Mouse (Mus musculus): ENCODE measurements at regions not wholly inside any gene's neighbourhood (a gene's known extent, or its start where the extent isn't known, plus 50 kb on each side); places are given as distances from the start of the nearest gene placed in this dataset.

DNA sequence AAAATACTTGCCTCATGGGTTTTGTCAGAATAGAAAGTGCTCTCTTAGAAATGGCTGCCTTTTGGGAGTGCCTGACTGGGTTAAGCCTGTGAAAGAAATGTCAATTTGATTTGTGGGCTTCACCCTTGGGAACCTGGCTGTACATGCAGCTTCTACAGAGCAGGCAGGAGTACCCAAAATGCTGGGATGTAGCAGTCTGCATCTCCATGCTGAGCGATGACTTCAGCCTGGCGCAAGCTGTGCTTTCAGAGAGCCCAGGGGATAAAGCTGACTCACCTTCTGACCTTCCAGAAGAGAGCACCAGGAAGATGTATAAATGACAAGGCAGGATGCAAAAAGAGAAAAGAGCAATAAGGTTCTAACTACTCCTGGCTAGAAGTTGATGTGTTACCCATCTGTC is 135.0 kb upstream of the Lrrn1 start:
- no peak overlapping the region for H3K27ac ChIP-seq (ENCODE audit: insufficient read depth, low read depth, low read length)
- no peak for DNase-seq
- no peaks in the 10 kb centered on the region for H3K4me1 ChIP-seq (ENCODE audit: control insufficient read depth, insufficient read depth, low read length)
- H3K36me3 ChIP-seq (ENCODE audit: control insufficient read depth, insufficient read depth, low read length) = no peaks in the 10 kb centered on the region
- no peaks in the 10 kb centered on the region for H3K27me3 ChIP-seq (replicated peaks; ENCODE audit: control insufficient read depth, insufficient read depth, low read length)
- TF ChIP-seq POLR2A (IDR thresholded peaks at IDR 0.05; ENCODE audit: low read depth, low read length) = no peak
- no peak overlapping the region for H3K4me3 ChIP-seq (ENCODE audit: insufficient read depth, low read depth, low read length)
- WGBS = 75% methylated on average over 2 of the region's 2 CpGs

DNA sequence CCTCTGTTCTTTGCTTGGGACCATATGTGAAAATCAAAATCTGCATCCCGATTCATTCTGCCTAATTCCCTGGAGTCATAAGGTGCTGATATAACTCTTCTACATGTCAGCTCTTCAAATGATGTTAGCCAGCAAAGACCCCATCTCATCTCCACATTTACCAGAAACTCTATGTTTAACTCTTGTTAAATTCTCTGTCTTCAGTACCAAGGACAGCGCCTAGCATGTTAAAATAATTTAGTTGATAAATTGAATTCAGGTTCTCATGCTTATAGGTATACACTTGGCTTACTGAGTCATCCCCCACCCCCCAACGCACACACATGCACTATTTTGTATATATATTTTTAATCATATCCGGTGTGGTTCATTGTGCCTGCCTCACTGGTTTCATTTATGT is 113.8 kb upstream of the Lrrn1 start:
- 74% methylated on average over 4 of the region's 4 CpGs for WGBS
- Histone ChIP-seq H3K4me1 (ENCODE audit: control insufficient read depth, insufficient read depth, low read length) (no peaks in the 10 kb centered on the region), H3K27me3 (replicated peaks; ENCODE audit: control insufficient read depth, insufficient read depth, low read length) (no peaks in the 10 kb centered on the region), H3K27ac (ENCODE audit: insufficient read depth, low read depth, low read length) (no peak overlapping the region), H3K36me3 (ENCODE audit: control insufficient read depth, insufficient read depth, low read length) (no peaks in the 10 kb centered on the region), H3K4me3 (ENCODE audit: insufficient read depth, low read depth, low read length) (no peak overlapping the region)
- DNase-seq = no peak
- TF ChIP-seq CTCF (conservative IDR thresholded peaks at IDR 0.05; ENCODE audit: insufficient read depth, insufficient read length, low read depth, low read length) (no peak), POLR2A (IDR thresholded peaks at IDR 0.05; ENCODE audit: low read depth, low read length) (no peak)

DNA sequence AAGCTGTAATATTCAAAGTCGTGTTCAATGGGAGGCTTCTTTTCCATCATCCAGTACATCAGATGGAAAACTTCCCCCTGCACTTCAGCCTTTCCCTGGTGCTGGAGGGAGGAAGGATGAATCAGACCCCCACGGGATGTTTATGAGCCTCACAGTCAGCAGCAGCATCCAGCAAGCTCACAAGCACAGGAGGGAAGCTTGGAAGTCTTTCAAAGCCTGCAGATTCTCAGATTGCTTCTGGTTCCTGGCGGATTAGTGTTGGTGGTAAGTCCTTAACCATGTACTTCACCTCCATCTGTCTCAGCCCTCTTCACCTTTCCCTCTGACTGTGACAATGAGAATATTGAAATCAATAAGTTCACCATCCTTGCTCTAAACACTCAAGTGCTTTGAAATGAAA is 107.5 kb upstream of the Lrrn1 start:
- Histone ChIP-seq H3K36me3 (ENCODE audit: control insufficient read depth, insufficient read depth, low read length) (no peaks in the 10 kb centered on the region), H3K4me1 (ENCODE audit: control insufficient read depth, insufficient read depth, low read length) (no peaks in the 10 kb centered on the region), H3K27me3 (replicated peaks; ENCODE audit: control insufficient read depth, insufficient read depth, low read length) (no peaks in the 10 kb centered on the region), H3K27ac (ENCODE audit: insufficient read depth, low read depth, low read length) (no peak overlapping the region), H3K4me3 (ENCODE audit: insufficient read depth, low read depth, low read length) (no peak overlapping the region)
- WGBS = 40% methylated on average over 3 of the region's 3 CpGs
- no peak for DNase-seq
- TF ChIP-seq CTCF (conservative IDR thresholded peaks at IDR 0.05; ENCODE audit: insufficient read depth, insufficient read length, low read depth, low read length) = no peak
- no peak for TF ChIP-seq POLR2A (IDR thresholded peaks at IDR 0.05; ENCODE audit: low read depth, low read length)

DNA sequence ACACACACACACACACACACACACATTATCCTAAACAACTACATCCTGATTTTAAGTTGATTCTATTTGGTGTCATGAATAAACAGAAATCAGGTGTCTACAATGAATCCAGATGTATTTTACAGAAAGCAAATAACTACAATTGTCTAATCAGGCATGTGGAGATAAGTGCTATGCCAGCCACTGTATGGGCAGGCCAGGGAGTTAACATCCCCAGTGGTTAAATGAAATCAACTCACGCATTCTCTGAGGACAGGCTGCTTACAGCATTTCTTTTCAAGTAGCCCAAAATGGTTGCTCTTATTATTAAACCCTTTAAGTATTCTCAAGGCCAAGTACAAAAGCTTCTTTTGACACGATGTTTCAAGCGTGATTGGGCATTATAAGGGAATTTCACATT is 103.0 kb upstream of the Lrrn1 start:
- Histone ChIP-seq H3K27ac (ENCODE audit: insufficient read depth, low read depth, low read length) (no peak overlapping the region), H3K36me3 (ENCODE audit: control insufficient read depth, insufficient read depth, low read length) (no peaks in the 10 kb centered on the region), H3K4me3 (ENCODE audit: insufficient read depth, low read depth, low read length) (no peak overlapping the region), H3K4me1 (ENCODE audit: control insufficient read depth, insufficient read depth, low read length) (no peaks in the 10 kb centered on the region), H3K27me3 (replicated peaks; ENCODE audit: control insufficient read depth, insufficient read depth, low read length) (no peaks in the 10 kb centered on the region)
- DNase-seq = no peak
- no peak for TF ChIP-seq POLR2A (IDR thresholded peaks at IDR 0.05; ENCODE audit: low read depth, low read length)
- TF ChIP-seq CTCF (conservative IDR thresholded peaks at IDR 0.05; ENCODE audit: insufficient read depth, insufficient read length, low read depth, low read length) = no peak
- WGBS = 83% methylated on average over 3 of the region's 3 CpGs

DNA sequence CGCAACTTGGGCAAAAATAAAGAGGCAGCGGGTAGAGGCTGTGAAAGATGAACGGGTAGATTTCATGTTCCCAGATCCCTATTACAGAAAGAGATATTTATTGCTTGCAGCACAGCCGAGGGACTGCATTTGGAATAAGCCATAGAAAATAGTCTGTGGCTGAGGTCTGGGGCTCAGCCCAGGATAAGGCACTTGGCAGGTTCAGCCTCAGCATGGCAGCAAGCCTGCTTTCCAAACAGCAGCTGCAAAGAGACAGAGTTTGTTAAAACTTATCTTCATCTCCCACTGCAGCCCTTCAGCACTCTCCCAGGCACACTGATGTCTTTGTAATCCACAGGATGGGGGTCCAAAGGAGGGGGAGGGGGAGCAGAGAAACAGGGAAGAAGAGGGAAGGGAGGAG is 98.5 kb upstream of the Lrrn1 start:
- Histone ChIP-seq H3K4me3 (ENCODE audit: insufficient read depth, low read depth, low read length) (no peak overlapping the region), H3K4me1 (ENCODE audit: control insufficient read depth, insufficient read depth, low read length) (no peaks in the 10 kb centered on the region), H3K27me3 (replicated peaks; ENCODE audit: control insufficient read depth, insufficient read depth, low read length) (no peaks in the 10 kb centered on the region), H3K27ac (ENCODE audit: insufficient read depth, low read depth, low read length) (no peak overlapping the region), H3K36me3 (ENCODE audit: control insufficient read depth, insufficient read depth, low read length) (no peaks in the 10 kb centered on the region)
- 71% methylated on average over 4 of the region's 4 CpGs for WGBS
- DNase-seq = no peak
- TF ChIP-seq POLR2A (IDR thresholded peaks at IDR 0.05; ENCODE audit: low read depth, low read length) = no peak
- no peak for TF ChIP-seq CTCF (conservative IDR thresholded peaks at IDR 0.05; ENCODE audit: insufficient read depth, insufficient read length, low read depth, low read length)

DNA sequence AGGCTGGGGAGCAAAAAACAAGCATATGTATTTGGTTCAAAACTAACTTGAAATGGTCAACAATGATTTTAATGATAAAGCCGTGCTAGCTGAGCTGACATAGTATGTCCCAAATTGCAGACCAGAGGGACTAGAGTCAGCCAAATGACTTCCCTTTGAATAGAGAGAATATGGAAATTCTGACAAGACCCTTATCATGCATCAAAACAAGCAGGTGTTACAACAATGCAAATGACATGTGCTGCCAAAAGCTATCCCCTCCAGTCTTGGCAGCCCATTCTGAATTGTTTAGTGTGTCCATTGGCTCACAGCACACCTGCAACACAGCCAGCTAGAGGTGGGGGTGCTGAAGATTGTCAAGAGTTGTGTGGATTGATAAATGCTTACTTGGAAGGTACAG is 87.5 kb upstream of the Lrrn1 start:
- no peak for DNase-seq
- 87% methylated on average over 1 of the region's 1 CpGs for WGBS

DNA sequence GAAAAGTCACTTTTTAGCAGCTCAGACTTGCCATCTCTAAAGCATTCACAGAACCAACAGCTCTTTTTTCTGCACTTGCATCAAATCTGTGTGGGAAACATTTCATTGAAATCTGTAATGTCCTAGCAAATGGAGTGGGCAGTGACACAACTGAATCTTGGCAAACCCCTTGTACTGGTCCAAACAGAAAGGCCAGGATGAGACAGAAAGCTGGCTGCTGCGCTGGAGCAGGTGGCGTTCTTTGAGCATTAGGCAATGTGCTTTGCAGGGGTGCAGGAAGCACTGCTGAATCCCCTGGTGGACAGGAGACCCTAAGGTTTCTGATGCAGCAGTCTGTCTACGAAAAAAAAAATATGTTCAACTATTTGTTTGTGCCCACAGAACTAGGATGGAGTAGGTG is 85.2 kb upstream of the Lrrn1 start:
- Histone ChIP-seq H3K4me3 (ENCODE audit: insufficient read depth, low read depth, low read length) (no peak overlapping the region), H3K27me3 (replicated peaks; ENCODE audit: control insufficient read depth, insufficient read depth, low read length) (no peaks in the 10 kb centered on the region), H3K36me3 (ENCODE audit: control insufficient read depth, insufficient read depth, low read length) (no peaks in the 10 kb centered on the region), H3K27ac (ENCODE audit: insufficient read depth, low read depth, low read length) (no peak overlapping the region), H3K4me1 (ENCODE audit: control insufficient read depth, insufficient read depth, low read length) (no peaks in the 10 kb centered on the region)
- DNase-seq = no peak
- TF ChIP-seq POLR2A (IDR thresholded peaks at IDR 0.05; ENCODE audit: low read depth, low read length) (no peak), CTCF (conservative IDR thresholded peaks at IDR 0.05; ENCODE audit: insufficient read depth, insufficient read length, low read depth, low read length) (no peak)
- WGBS = 78% methylated on average over 3 of the region's 3 CpGs

More for the DNA sequence above, 87.5 kb upstream of the Lrrn1 start:
- Histone ChIP-seq H3K36me3 (ENCODE audit: control insufficient read depth, insufficient read depth, low read length) (no peaks in the 10 kb centered on the region), H3K4me3 (ENCODE audit: insufficient read depth, low read depth, low read length) (no peak overlapping the region), H3K4me1 (ENCODE audit: control insufficient read depth, insufficient read depth, low read length) (no peaks in the 10 kb centered on the region), H3K27me3 (replicated peaks; ENCODE audit: control insufficient read depth, insufficient read depth, low read length) (no peaks in the 10 kb centered on the region), H3K27ac (ENCODE audit: insufficient read depth, low read depth, low read length) (no peak overlapping the region)
- TF ChIP-seq CTCF (conservative IDR thresholded peaks at IDR 0.05; ENCODE audit: insufficient read depth, insufficient read length, low read depth, low read length) (no peak), POLR2A (IDR thresholded peaks at IDR 0.05; ENCODE audit: low read depth, low read length) (no peak)

DNA sequence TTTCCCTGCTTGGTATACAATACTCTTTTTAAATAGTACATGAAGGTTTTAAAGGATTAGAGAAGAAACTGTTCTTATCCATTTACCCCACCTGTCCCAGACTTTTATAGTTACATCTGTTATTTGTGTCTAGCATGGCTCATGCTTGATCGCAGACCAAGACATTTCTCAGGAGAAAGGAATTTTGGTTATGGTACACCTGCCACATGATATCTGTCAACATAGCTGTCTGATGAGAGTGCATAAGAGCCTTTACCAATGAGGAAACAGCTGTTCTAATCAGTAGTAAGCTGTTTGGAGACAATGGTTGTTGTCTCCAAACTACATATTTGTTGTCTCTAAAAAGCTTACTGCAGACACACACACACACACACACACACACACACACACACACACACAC is 70.3 kb upstream of the Lrrn1 start:
- DNase-seq = no peak
- no peak overlapping the region for H3K27ac ChIP-seq (ENCODE audit: insufficient read depth, low read depth, low read length)

More for the DNA sequence above, 70.3 kb upstream of the Lrrn1 start:
- no peak for TF ChIP-seq POLR2A (IDR thresholded peaks at IDR 0.05; ENCODE audit: low read depth, low read length)
- TF ChIP-seq CTCF (conservative IDR thresholded peaks at IDR 0.05; ENCODE audit: insufficient read depth, insufficient read length, low read depth, low read length) = no peak
- Histone ChIP-seq H3K27me3 (replicated peaks; ENCODE audit: control insufficient read depth, insufficient read depth, low read length) (no peaks in the 10 kb centered on the region), H3K36me3 (ENCODE audit: control insufficient read depth, insufficient read depth, low read length) (no peaks in the 10 kb centered on the region), H3K4me1 (ENCODE audit: control insufficient read depth, insufficient read depth, low read length) (no peaks in the 10 kb centered on the region), H3K4me3 (ENCODE audit: insufficient read depth, low read depth, low read length) (no peak overlapping the region)
- WGBS = 80% methylated on average over 1 of the region's 1 CpGs

All from kidney, adult 2 months (tissue).